Mouse (Mus musculus) cerebellum, adult 18-20 months (tissue): Measurements from ENCODE around the gene Far2.
A peak's percentile ranks its signal among the peaks of the same experiment; 100 is the strongest.

Experiments
- DNase-seq, 2 experiments: peaks; one replicate each; pipeline ENCODE4 v3.0.0; 2021

The Far2 gene

GRCm38 (mm10) chr6:148046881-148047649 is at the start of gene Far2:
TSS of gene Far2 (plus strand) at chr6:148047259.
- DNase-seq: peak; percentile 48 to 54

GRCm38 (mm10) chr6:148000483-148000882 is 46.6 kb upstream of the Far2 start:
- DNase-seq: no peak

GRCm38 (mm10) chr6:148001071-148001470 is 46.0 kb upstream of the Far2 start:
- peak in 1 of 2 experiments; percentile 2 for DNase-seq

- no peak for DNase-seq
These were observed 40.8 kb upstream of the Far2 start for GRCm38 (mm10) chr6:148006118-148006837.

GRCm38 (mm10) chr6:148040759-148041158 is 6.3 kb upstream of the Far2 start:
- DNase-seq: no peak

- no peak for DNase-seq
These were observed 560 bp downstream of the Far2 start for GRCm38 (mm10) chr6:148047650-148047988.

GRCm38 (mm10) chr6:148063131-148063530 is 16.1 kb downstream of the Far2 start:
- no peak for DNase-seq

- no peak for DNase-seq
These were observed 19.2 kb downstream of the Far2 start for GRCm38 (mm10) chr6:148066267-148066666.

GRCm38 (mm10) chr6:148068786-148069185 is 21.7 kb downstream of the Far2 start:
- DNase-seq: no peak

- DNase-seq: no peak
These were observed 26.5 kb downstream of the Far2 start for GRCm38 (mm10) chr6:148073599-148073998.

- no peak for DNase-seq
These were observed 27.3 kb downstream of the Far2 start for GRCm38 (mm10) chr6:148074211-148074864.

- no peak for DNase-seq
These were observed 36.8 kb downstream of the Far2 start for GRCm38 (mm10) chr6:148083864-148084263.

GRCm38 (mm10) chr6:148084403-148084802 is 37.3 kb downstream of the Far2 start:
- no peak for DNase-seq

GRCm38 (mm10) chr6:148097039-148097438 is 50.0 kb downstream of the Far2 start:
- no peak for DNase-seq

- no peak for DNase-seq
These were observed 54.9 kb downstream of the Far2 start for GRCm38 (mm10) chr6:148101977-148102376.

GRCm38 (mm10) chr6:148102434-148102833 is 55.4 kb downstream of the Far2 start:
- no peak for DNase-seq

- DNase-seq: peak in 1 of 2 experiments; percentile 9
These were observed 57.2 kb downstream of the Far2 start for GRCm38 (mm10) chr6:148104212-148104611.

GRCm38 (mm10) chr6:148105722-148106268 is 58.7 kb downstream of the Far2 start:
- DNase-seq: no peak

- no peak for DNase-seq
These were observed 61.8 kb downstream of the Far2 start for GRCm38 (mm10) chr6:148108741-148109472.

GRCm38 (mm10) chr6:148110996-148111633 is 64.1 kb downstream of the Far2 start:
- DNase-seq: no peak

GRCm38 (mm10) chr6:148116371-148116770 is 69.3 kb downstream of the Far2 start:
- DNase-seq: no peak

- no peak for DNase-seq
These were observed 69.8 kb downstream of the Far2 start for GRCm38 (mm10) chr6:148116907-148117306.
